Mouse (Mus musculus): ENCODE measurements around the gene Sar1a. TPM values are rescaled to one million over a fixed set of nuclear protein-coding genes. Genes with fewer than 3 reads are reported as not detected.

Gene Sar1a
- total RNA-seq, 4 experiments from 2014 or later = 119 to 156 (median 128) TPM

- no peak for DNase-seq (ENCODE audit: low spot score in 2 of 2)
Measured at GRCm38 (mm10) chr10:61730171-61730570, 50.1 kb downstream of the Sar1a start.

- no peak for DNase-seq (ENCODE audit: low spot score in 2 of 2)
Measured at GRCm38 (mm10) chr10:61734377-61734776, 54.3 kb downstream of the Sar1a start.

DNA sequence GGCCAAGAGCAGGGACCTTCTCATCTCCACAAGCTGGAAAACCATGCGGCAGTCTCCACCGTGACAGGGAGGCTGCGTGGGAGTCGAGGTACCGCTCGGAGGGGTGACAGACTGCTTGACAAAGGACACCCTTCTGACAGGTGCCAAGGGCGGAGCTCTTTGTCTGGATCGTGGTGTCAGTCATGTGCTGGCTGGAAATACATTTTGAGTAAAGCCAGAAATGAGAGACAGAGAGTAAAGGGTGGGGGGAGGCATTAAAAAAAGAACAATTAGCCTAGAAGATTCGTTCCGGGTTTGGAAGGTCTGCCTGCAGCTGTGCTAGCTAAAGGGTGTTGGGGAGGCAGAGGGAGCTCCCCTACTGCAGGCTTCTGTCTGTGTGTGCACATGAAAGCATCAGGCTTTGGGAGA lies 56.6 kb downstream of the Sar1a start:
- no peak for DNase-seq (ENCODE audit: low spot score in 2 of 2)

GRCm38 (mm10) chr10:61737537-61737936 lies 57.4 kb downstream of the Sar1a start:
- no peak for DNase-seq (ENCODE audit: low spot score in 2 of 2)

GRCm38 (mm10) chr10:61738126-61738525 lies 58.0 kb downstream of the Sar1a start:
- no peak for DNase-seq (ENCODE audit: low spot score in 2 of 2)

DNA sequence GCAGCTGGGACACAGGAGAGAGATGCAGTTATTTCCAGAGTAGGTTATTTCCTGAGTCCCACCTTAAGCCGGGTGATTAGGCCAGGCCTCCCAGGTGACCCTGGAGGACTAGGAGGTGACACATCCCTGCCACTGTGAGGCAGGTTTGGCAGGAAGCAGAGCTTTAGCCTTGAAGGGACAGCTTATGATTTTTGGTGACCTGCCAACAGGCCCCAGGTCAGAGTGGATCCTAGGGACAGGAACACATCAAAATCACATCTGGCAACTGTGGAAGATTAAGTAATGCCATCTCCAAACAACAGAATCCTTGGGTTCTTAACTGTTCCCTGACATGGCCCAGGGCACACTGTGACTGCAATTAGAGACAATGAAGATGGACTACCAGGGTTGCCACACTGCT lies 61.2 kb downstream of the Sar1a start:
- no peak for DNase-seq (ENCODE audit: low spot score in 2 of 2)

DNA sequence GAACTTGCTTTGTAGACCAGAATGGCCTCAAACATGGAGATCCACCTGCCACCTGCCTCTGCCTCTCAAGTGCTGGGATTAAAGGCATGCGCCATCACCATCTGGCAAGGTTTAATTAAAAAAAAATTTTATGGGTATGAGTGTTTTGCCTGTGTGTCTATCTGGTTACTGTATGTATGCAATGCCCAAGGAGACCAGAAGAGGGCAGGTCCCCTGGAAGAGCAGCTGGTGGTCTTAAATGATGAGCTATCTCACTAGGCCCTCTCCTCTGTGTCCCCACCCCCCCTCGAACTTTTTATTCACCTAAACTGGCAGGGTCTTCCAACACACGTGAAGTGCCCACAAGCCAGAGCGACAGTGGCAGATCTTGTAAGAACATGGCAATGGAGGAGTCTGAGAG lies 61.8 kb downstream of the Sar1a start:
- no peak for DNase-seq (ENCODE audit: low spot score in 2 of 2)

DNA sequence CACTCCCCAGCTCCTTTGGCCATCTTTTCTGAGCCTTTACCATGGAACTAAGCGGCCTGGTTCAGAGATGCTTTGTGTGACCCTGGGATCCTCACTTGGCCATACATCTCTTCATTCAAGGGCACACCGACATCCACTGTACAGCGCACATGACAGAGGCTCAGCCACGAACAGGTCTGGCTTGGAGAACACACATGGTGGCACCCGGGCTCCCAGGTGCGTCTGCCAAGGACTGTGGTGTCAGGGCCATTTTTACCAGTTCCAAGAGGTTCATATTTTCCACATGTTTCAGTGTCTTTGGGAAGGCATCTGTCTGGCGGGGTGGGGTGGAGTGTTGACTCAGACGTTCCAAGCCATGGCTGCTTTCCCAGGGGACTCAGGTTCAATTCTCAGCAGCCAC lies 62.2 kb downstream of the Sar1a start:
- no peak for DNase-seq (ENCODE audit: low spot score in 2 of 2)

Other genes starting within 250 kb of the Sar1a start
- gene Eif4ebp2, start 227.6 kb upstream of the Sar1a start, total RNA-seq (2022) = 100 to 1,000 TPM; 154 to 242 (median 183) TPM
- gene Lrrc20, start 204.5 kb upstream of the Sar1a start, total RNA-seq (2022) = 100 to 1,000 TPM; 151 to 195 (median 168) TPM
- gene Npffr1, start 84.8 kb upstream of the Sar1a start, total RNA-seq (2022) = not detected
- gene Ppa1, start 31.7 kb upstream of the Sar1a start, total RNA-seq (2022) = 10 to 100 TPM; 52.1 to 64.3 (median 60.7) TPM
- gene Tysnd1, start 15.2 kb downstream of the Sar1a start, total RNA-seq (2022) = 10 to 100 TPM; 12.6 to 16.1 (median 14.5) TPM
- gene Aifm2, start 35.0 kb downstream of the Sar1a start, total RNA-seq (2022) = 10 to 100 TPM; 11.7 to 13.7 (median 12.5) TPM
- under 1 TPM; 0.36 to 0.72 (median 0.55) TPM for gene H2afy2, start 103.8 kb downstream of the Sar1a start, total RNA-seq (2022)

Data from gastrocnemius, adult 8-10 months (tissue).